21 mouse cellular contexts compared by ENCODE assay signal in genomic region chr4:117127991-117128686, GRCm38 (mm10). TPM values are rescaled to one million over a fixed set of nuclear protein-coding genes. Genes with fewer than 3 reads are reported as not detected.
DNase-seq lines count a peak whose midpoint lies in the region; ATAC-seq and TF ChIP-seq lines count a peak whose summit lies in the region.
"Had no signal": no experiment of that assay in that cellular context is flagged by ENCODE, and none has a peak within 500 bp of the region (broad histone marks: within the 10 kb centered on the region; RNA-seq: fewer than 3 reads in every experiment).

No protein-coding gene starts in this region.

- no peak overlapping the region for H3K4me2 ChIP-seq in hindbrain, embryonic 12.5 days (replicated peaks)
- no peak overlapping the region for H3K4me2 ChIP-seq in hindbrain, embryonic 14.5 days (replicated peaks)
- H3K4me2 ChIP-seq in myocyte (ENCODE audit: low read depth), result no peak overlapping the region
- H3K4me2 ChIP-seq in forebrain, embryonic 11.5 days (ENCODE audit: low read depth, low read length, severe bottlenecking), result no peak overlapping the region
- H3K4me2 ChIP-seq: forebrain, embryonic 15.5 days; hindbrain, embryonic 15.5 days had no signal

- peak overlapping the region; percentile 4; the same call in 1 of the 2 replicates for H3K27ac ChIP-seq in hindbrain, embryonic 12.5 days
- H3K27ac ChIP-seq in hindbrain, embryonic 14.5 days, result no peak overlapping the region
- H3K27ac ChIP-seq in forebrain, embryonic 11.5 days (ENCODE audit: low read depth, low read length), result no peak overlapping the region
- H3K27ac ChIP-seq: embryonic facial prominence, embryonic 10.5 days; forebrain, embryonic 15.5 days; heart, embryonic 10.5 days; hindbrain, embryonic 15.5 days had no signal

- no peak for DNase-seq in hindbrain, embryonic 14.5 days (ENCODE audit: low spot score)
- peak; percentile 32 for DNase-seq in CD4-positive helper T cell, adult 2 months (ENCODE audit: low read depth, low spot score)
- no peak for DNase-seq in forebrain, embryonic 11.5 days (ENCODE audit: low spot score)
- DNase-seq: adrenal gland, adult 8-10 months; adrenal gland, postnatal 36 days; cerebellum, adult 2 months; cerebellum, postnatal 10 days; gastrocnemius, postnatal 14 days; heart, postnatal 10 days; heart, postnatal 4 days; kidney, adult 11 months had no signal

- H3K9me3 ChIP-seq in hindbrain, embryonic 12.5 days (replicated peaks), result no peaks in the 10 kb centered on the region
- H3K9me3 ChIP-seq in hindbrain, embryonic 14.5 days (ENCODE audit: control insufficient read depth, low read length), result no peaks in the 10 kb centered on the region
- H3K9me3 ChIP-seq in E14TG2a.4 (ENCODE audit: low read length), result no peaks in the 10 kb centered on the region
- no peaks in the 10 kb centered on the region for H3K9me3 ChIP-seq in forebrain, embryonic 11.5 days (ENCODE audit: control insufficient read depth, low read length)
- H3K9me3 ChIP-seq: embryonic facial prominence, embryonic 10.5 days; forebrain, embryonic 15.5 days; heart, embryonic 10.5 days; hindbrain, embryonic 15.5 days had no signal

- H3K4me1 ChIP-seq in hindbrain, embryonic 12.5 days, result peaks cover 54% of the 10 kb centered on the region
- peaks cover 28% of the 10 kb centered on the region for H3K4me1 ChIP-seq in hindbrain, embryonic 14.5 days (replicated peaks; ENCODE audit: control insufficient read depth, insufficient read depth, low read length)
- H3K4me1 ChIP-seq in E14TG2a.4 (replicated peaks; ENCODE audit: low read depth, low read length), result peaks cover 100% of the 10 kb centered on the region
- peaks cover 28% of the 10 kb centered on the region for H3K4me1 ChIP-seq in forebrain, embryonic 11.5 days (replicated peaks; ENCODE audit: control insufficient read depth, insufficient read depth, low read length)

- no peak overlapping the region for H3ac ChIP-seq in myocyte (ENCODE audit: control insufficient read depth, insufficient read length)

- H3K4me3 ChIP-seq in hindbrain, embryonic 12.5 days, result no peak overlapping the region
- no peak overlapping the region for H3K4me3 ChIP-seq in hindbrain, embryonic 14.5 days (replicated peaks; ENCODE audit: low read length)
- peak overlapping the region; percentile 58 for H3K4me3 ChIP-seq in E14TG2a.4 (replicated peaks; ENCODE audit: low read length)
- H3K4me3 ChIP-seq in myocyte, result no peak overlapping the region
- no peak overlapping the region for H3K4me3 ChIP-seq in forebrain, embryonic 11.5 days (ENCODE audit: low read depth, low read length)
- H3K4me3 ChIP-seq: embryonic facial prominence, embryonic 10.5 days; forebrain, embryonic 15.5 days; heart, embryonic 10.5 days; hindbrain, embryonic 15.5 days had no signal

- peaks cover 17% of the 10 kb centered on the region for H3K79me2 ChIP-seq in myocyte (ENCODE audit: control insufficient read depth, insufficient read depth)

- peaks cover 22% of the 10 kb centered on the region for H3K36me3 ChIP-seq in hindbrain, embryonic 12.5 days
- peaks cover 37% of the 10 kb centered on the region for H3K36me3 ChIP-seq in hindbrain, embryonic 14.5 days (replicated peaks; ENCODE audit: control insufficient read depth, insufficient read depth)
- H3K36me3 ChIP-seq in E14TG2a.4 (ENCODE audit: insufficient read depth, low read length) (peaks cover 70% of the 10 kb centered on the region), myocyte (ENCODE audit: control insufficient read depth, insufficient read depth) (peaks cover 9% of the 10 kb centered on the region)
- peaks cover 3% of the 10 kb centered on the region; the same call in 1 of the 2 replicates for H3K36me3 ChIP-seq in forebrain, embryonic 11.5 days (ENCODE audit: control insufficient read depth, insufficient read depth, low read length)
- H3K36me3 ChIP-seq: forebrain, embryonic 15.5 days had no signal

- no peak for ATAC-seq in hindbrain, embryonic 12.5 days (ENCODE audit: low FRiP score)
- no peak for ATAC-seq in hindbrain, embryonic 14.5 days (ENCODE audit: low FRiP score)
- no peak for ATAC-seq in forebrain, embryonic 11.5 days (replicated peaks; ENCODE audit: low FRiP score)
- ATAC-seq: CD4-positive, CD25-positive, alpha-beta regulatory T cell, adult 4 months; forebrain, embryonic 15.5 days had no signal

- TF ChIP-seq CTCF in E14TG2a.4 (conservative IDR thresholded peaks at IDR 0.05; ENCODE audit: low read length), result no peak

- no peak overlapping the region for H3K9ac ChIP-seq in hindbrain, embryonic 12.5 days
- no peak overlapping the region for H3K9ac ChIP-seq in hindbrain, embryonic 14.5 days
- no peak overlapping the region for H3K9ac ChIP-seq in forebrain, embryonic 11.5 days (ENCODE audit: low read length)
- H3K9ac ChIP-seq: forebrain, embryonic 15.5 days; hindbrain, embryonic 15.5 days had no signal

- no peak for TF ChIP-seq POLR2A in myocyte (IDR thresholded peaks at IDR 0.05; ENCODE audit: insufficient read length, low read depth)

- WGBS in hindbrain, embryonic 12.5 days, result 91% methylated on average over 33 of the region's 33 CpGs
- WGBS in hindbrain, embryonic 14.5 days, result 92% methylated on average over 33 of the region's 33 CpGs
- 90% methylated on average over 33 of the region's 33 CpGs for WGBS in forebrain, embryonic 11.5 days

- 0 out of 2 replicates have a peak, but pooled peaks cover 11% of the 10 kb centered on the region for H3K27me3 ChIP-seq in hindbrain, embryonic 12.5 days
- H3K27me3 ChIP-seq in hindbrain, embryonic 14.5 days (ENCODE audit: control insufficient read depth, insufficient read depth, low read length), result no peaks in the 10 kb centered on the region
- H3K27me3 ChIP-seq in E14TG2a.4 (ENCODE audit: insufficient read depth, low read length) (peaks cover 7% of the 10 kb centered on the region), myocyte (ENCODE audit: control insufficient read depth, insufficient read depth, insufficient read length) (no peaks in the 10 kb centered on the region)
- peaks cover 3% of the 10 kb centered on the region for H3K27me3 ChIP-seq in forebrain, embryonic 11.5 days (ENCODE audit: control insufficient read depth, insufficient read depth, low read length)
- H3K27me3 ChIP-seq: hindbrain, embryonic 15.5 days had no signal

TF ChIP-seq in myocyte, 11 proteins besides CTCF, POLR2A, EP300 and RAD21:
- TF ChIP-seq MYOD1 (IDR thresholded peaks at IDR 0.05; ENCODE audit: control insufficient read depth in 1 of 3, insufficient read length in 2 of 3, low read depth in 2 of 3), result no peak
- no peak for TF ChIP-seq REST (IDR thresholded peaks at IDR 0.05; ENCODE audit: insufficient read depth, insufficient read length)
- TF ChIP-seq MAX (IDR thresholded peaks at IDR 0.05; ENCODE audit: low read depth), result no peak
- peak; percentile 40 for TF ChIP-seq POLR2AphosphoS2 (IDR thresholded peaks at IDR 0.05; ENCODE audit: insufficient read length, low read depth)
- no peak for TF ChIP-seq TCF3 (IDR thresholded peaks at IDR 0.05; ENCODE audit: insufficient read length, low read depth)
- TF ChIP-seq SRF (IDR thresholded peaks at IDR 0.05; ENCODE audit: control insufficient read depth, insufficient read length, low read depth), result no peak

RNA-seq across cellular contexts. Expression of gene Tctex1d4, which starts 1.5 kb away (rescaled TPM):
- polyA plus RNA-seq in hindbrain, embryonic 12.5 days (2016; fragmentation: Nextera tagmentation; extraction: Ambion mirVana), result 0.34 TPM in 1 of 2 replicates, not detected in the other
- polyA plus RNA-seq in hindbrain, embryonic 14.5 days (2014; fragmentation: Nextera tagmentation; extraction: Ambion mirVana), result 0.82 and 1.6 TPM in 2 replicates
- polyA plus RNA-seq in myocyte (2012; fragmentation: generic; extraction: Trizol), result 0.18 TPM
- polyA plus RNA-seq in forebrain, embryonic 11.5 days (2014; fragmentation: Nextera tagmentation; extraction: Ambion mirVana), result not detected in 2 replicates
- polyA plus RNA-seq: embryonic facial prominence, embryonic 10.5 days; heart, embryonic 10.5 days; heart, embryonic 14.5 days; intestine, embryonic 14.5 days had no signal

RNA-seq across cellular contexts. Expression of gene Btbd19, which starts 2.6 kb away (rescaled TPM):
- 4.0 and 4.5 TPM in 2 replicates for polyA plus RNA-seq in hindbrain, embryonic 12.5 days (2016; fragmentation: Nextera tagmentation; extraction: Ambion mirVana)
- 3.1 and 3.2 TPM in 2 replicates for polyA plus RNA-seq in hindbrain, embryonic 14.5 days (2014; fragmentation: Nextera tagmentation; extraction: Ambion mirVana)
- 20.2 TPM for polyA plus RNA-seq in myocyte (2012; fragmentation: generic; extraction: Trizol)
- 4.1 and 6.5 TPM in 2 replicates for polyA plus RNA-seq in forebrain, embryonic 11.5 days (2014; fragmentation: Nextera tagmentation; extraction: Ambion mirVana)

RNA-seq across cellular contexts. Expression of gene Plk3, which starts 5.6 kb away (rescaled TPM):
- polyA plus RNA-seq in hindbrain, embryonic 12.5 days (2016; fragmentation: Nextera tagmentation; extraction: Ambion mirVana), result 26.4 and 29.6 TPM in 2 replicates
- polyA plus RNA-seq in hindbrain, embryonic 14.5 days (2014; fragmentation: Nextera tagmentation; extraction: Ambion mirVana), result 17.4 and 21.7 TPM in 2 replicates
- 17.4 TPM for polyA plus RNA-seq in myocyte (2012; fragmentation: generic; extraction: Trizol)
- 16.0 and 17.4 TPM in 2 replicates for polyA plus RNA-seq in forebrain, embryonic 11.5 days (2014; fragmentation: Nextera tagmentation; extraction: Ambion mirVana)

RNA-seq across cellular contexts. Expression of gene Rps8, which starts 27.9 kb away (rescaled TPM):
- polyA plus RNA-seq in hindbrain, embryonic 12.5 days (2016; fragmentation: Nextera tagmentation; extraction: Ambion mirVana), result 588 and 618 TPM in 2 replicates
- 549 and 672 TPM in 2 replicates for polyA plus RNA-seq in hindbrain, embryonic 14.5 days (2014; fragmentation: Nextera tagmentation; extraction: Ambion mirVana)
- 3,907 TPM for polyA plus RNA-seq in myocyte (2012; fragmentation: generic; extraction: Trizol)
- polyA plus RNA-seq in forebrain, embryonic 11.5 days (2014; fragmentation: Nextera tagmentation; extraction: Ambion mirVana), result 797 and 841 TPM in 2 replicates

RNA-seq across cellular contexts. Expression of gene Ptch2, which starts 32.3 kb away (rescaled TPM):
- 4.5 and 5.9 TPM in 2 replicates for polyA plus RNA-seq in hindbrain, embryonic 12.5 days (2016; fragmentation: Nextera tagmentation; extraction: Ambion mirVana)
- polyA plus RNA-seq in hindbrain, embryonic 14.5 days (2014; fragmentation: Nextera tagmentation; extraction: Ambion mirVana), result 5.6 and 7.7 TPM in 2 replicates
- polyA plus RNA-seq in myocyte (2012; fragmentation: generic; extraction: Trizol), result 0.02 TPM
- polyA plus RNA-seq in forebrain, embryonic 11.5 days (2014; fragmentation: Nextera tagmentation; extraction: Ambion mirVana), result 5.8 and 6.4 TPM in 2 replicates
